Mouse (Mus musculus): Measurements from ENCODE around the gene Hc.
A peak's percentile ranks its signal among the peaks of the same experiment; 100 is the strongest.

Hc gene

DNA sequence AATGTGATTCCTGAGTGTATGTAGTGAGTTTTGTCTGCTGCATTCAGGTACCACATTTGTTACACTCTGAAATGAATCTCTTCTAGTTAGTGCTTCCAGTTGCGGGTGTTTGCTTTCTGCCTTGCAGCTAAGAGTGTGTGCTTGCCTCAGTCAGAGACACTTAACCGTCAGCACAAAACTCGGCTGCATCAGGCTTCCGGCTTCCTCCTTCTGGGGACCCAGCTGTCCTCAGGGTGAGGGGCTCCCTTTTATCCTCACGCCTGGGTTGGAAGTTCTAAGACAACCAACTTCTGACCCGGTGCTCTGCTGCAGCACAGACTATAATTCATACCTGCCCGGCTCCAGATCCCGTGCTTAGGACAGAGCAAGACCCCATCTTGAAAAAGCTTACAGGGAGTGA lies 88.2 kb downstream of the Hc start:
- DNase-seq = no peak

DNA sequence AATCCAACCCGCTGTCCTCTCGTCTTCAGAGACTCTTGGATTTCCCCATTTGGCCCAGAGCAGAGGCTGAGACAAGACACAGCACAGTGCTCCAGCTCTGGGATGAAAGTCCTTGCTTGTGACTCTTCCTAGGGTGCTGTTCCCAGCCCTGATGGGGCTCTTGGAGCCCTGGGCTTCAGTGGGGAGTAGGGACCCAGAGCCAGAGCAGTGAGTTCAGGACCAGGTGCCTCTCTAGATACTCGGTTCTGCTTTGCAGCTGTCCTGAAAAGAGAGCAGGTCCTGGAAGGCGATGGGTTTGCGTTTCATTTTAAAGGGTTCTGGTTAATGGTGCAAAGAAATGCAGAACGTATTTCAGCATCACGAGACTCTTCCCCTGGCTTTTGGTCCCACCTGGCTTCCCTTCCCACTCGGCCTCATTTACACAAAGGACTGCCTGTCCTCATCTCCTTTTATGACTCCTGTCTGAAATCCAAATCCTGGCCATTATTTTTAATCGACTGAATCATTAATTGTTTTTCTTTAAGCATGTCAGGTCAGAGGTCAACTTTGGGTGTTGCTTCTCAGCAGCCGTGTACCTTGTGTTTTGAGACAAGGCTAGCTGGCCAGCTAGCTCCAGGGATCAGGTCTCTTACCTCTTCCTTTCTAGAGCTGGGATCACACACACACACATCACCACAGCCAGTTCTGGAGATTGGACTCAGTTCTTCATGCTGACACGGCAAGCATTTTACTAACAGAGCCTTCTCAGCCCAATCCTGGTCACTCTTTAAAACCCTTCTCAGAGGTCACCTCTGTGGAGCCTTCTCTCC lies 90.0 kb downstream of the Hc start:
- DNase-seq = no peak

DNA sequence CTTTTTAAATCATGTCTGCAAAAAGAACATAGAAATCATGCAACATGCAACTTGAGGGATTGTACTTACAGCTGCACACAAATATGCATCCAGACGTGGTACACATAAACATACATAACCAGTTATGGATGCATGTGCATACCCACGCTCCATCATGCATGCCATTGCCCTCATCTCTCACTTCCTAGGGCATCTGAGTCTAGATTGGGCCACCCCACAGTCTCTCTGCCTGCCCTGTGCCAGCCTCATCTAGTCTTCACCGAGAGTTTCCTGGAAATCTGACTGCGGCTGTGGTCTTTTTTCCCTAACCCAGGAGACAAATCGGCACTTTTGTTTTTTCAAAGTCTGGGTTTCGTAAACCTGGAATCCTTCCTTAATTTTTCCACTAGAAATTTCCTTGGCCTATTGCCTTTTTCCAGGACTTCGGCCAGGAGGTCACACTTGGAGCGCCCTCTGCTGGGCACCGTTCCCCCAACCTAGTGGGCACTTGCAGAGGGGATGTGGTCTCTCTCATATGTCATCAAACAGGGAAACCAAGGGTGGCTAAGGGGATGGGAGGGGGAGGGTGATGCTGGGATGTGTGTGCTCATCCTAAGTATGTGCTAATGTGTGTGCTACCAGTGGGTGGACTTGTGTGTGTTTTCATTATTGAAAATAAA lies 91.0 kb downstream of the Hc start:
- DNase-seq = peak; percentile 74 to 81

DNA sequence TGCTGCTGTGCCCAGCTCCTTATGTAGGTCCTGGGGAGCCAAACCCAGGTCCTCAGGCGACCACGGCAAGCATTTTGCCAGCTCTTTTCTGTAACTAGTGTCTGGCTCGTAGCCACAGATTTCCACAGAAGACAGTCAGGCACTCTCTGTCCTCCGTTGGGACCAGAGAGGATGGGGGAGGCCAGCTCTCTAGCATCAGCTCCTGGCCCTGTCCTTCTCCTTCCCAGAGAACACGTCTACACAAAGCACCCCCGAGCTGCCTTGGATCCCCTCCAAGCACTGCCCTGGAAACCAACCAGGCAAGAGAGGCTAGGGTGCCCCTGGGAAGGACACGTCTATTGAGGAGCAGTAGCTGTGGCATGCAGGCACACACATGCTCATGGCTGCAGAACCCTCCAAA lies 92.1 kb downstream of the Hc start:
- peak in 1 of 2 experiments; percentile 9 for DNase-seq

DNA sequence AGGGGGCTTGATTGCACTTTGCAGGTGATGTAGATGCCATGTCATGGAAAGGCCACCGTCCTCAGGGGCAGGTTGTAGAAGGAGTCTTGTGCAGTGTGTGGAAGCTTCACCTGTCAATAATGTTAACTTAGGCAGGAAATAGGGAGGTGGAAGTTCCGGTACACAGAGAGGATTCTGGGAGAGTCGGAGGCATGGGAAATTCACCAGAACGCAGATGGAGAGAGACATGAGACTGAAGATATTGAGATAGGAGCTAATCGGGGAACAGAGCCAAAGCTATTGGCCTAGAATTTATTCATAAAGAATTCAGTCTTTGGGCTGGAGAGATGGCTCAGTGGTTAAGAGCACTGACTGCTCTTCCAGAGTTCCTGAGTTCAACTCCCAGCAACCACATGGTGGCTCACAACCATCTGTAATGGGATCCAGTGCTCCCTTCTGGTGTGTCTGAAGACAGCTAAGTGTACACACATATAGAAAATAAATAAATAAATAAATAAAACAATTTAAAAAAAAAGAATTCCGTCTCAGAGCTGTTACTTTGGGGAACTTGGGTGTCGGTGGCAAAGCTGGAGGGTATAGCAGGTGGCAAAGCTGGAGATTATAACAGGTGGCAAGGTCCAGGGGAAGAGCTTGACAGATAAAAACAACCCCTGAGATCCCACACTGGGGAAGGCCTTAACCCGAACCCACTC lies 94.8 kb downstream of the Hc start:
- no peak for DNase-seq

DNA sequence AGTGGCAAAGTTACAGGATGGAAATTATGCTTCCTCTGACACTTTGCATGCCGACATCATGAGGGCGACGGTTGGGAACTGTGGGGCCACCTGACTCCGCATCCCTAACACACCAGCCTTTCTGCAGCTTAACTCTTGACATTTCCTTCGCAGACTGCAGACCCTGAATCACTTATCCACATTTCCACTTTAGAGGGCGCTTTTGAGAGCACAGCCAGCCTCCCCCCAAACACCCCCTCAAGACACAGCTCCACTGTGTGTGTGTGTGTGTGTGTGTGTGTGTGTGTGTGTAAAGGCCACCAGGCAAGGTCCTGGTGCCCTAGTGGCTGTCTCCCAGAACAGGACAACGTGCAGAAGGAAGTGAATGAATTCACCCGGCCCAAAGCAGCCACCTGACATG lies 95.4 kb downstream of the Hc start:
- DNase-seq = no peak

DNA sequence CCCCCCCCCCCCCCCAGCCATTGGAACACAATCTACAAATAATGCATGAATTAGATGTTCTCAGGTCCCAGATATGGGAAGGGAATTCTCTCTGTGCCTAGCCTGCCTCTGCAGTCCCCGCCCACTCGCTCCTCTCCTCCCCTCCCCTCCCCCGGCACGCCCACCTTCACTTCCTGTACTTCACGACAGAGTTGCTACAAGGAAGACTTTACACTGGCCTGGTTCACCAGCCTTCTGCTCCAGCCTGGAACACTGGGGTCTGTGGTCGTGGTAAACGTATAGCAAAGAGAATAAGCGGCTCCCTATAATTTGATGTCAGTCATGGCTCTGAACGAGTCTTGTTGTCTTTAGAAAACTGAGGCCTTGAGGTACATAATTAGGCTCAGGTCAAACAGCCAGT lies 95.9 kb downstream of the Hc start:
- DNase-seq = no peak

DNA sequence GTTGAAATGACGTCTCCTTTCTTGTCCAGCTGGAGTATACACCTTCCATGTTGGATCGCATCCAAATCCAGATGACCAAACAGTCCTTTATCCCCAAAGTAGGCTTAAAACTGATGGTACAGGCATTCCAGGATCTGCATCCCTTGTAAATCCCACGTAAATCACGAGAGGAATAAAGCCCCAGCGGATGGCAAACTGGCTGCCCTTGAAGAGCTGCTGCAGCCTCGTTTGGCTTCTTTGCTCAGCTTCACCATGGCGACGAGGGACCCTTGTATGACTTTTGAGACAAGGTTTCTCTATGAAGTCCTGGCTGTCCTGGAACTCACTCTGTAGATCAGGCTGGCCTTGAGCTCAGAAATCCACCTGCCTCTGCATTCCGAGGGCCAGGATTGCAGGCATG lies 96.6 kb downstream of the Hc start:
- DNase-seq = no peak

DNA sequence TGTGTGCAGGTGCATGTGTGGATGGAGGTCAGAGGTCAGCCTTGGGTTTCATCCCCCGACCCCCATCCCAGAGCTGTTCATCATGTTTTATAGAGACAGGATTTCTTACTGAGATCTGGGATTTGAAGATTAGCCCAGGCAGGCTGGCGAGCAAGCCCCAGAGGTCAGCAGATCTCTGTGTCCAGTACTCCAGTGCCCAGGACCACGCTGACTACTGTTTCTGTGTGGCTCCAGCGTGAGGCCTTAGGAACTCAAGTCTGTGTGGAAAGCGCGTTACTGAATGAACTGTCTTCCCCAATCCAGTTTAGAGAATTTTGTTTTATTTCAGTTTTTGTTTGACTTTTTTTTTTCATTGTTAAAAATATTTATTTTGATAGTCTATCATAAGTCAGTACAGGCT lies 97.0 kb downstream of the Hc start:
- no peak for DNase-seq

DNA sequence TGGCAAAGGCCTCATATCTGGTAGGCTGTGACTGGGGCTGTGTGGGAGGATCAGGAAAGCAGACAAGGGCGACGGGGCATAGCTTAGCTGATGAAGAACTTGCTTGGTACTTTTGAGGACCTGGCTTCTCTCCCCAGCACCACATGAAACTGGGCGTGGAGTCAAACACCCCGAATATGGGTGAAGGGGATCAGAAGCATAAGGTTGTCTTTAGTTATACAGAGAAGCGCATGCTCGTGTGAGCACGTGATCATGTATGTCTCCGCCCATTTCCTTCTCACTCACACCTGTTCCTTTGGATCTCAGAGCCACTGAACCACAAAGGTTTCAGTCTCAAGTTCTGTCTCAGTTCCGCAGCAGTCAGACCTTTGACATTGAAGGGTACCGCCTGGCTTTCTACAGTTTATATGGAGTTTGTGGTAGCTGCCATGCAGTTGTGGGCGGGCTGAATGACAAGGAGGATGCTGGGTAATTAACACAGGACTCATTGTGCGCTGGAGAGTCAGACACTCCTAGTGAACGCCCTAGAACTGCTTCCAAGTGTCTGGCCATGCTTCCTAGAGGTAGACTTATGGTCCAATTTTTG lies 97.8 kb downstream of the Hc start:
- DNase-seq = no peak

DNA sequence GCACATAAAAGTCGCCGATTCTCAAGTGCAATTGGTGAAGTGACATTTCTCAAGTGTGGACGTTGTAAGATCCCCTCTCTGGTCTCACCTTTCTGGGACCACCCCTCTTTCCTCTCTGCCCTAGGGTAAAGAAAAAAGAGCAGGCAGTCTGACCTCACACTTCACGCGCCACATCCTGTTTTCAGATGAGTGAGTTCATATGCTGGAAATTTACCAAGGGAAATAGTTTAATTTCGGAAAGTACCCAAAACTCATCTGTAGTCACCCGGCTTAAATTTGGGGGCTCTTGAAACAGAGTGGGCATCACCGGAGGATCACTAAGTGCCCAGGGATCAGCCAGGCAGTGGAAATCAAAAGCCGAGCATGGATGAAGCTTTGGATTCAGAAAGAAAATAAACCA lies 98.3 kb downstream of the Hc start:
- DNase-seq = no peak

DNA sequence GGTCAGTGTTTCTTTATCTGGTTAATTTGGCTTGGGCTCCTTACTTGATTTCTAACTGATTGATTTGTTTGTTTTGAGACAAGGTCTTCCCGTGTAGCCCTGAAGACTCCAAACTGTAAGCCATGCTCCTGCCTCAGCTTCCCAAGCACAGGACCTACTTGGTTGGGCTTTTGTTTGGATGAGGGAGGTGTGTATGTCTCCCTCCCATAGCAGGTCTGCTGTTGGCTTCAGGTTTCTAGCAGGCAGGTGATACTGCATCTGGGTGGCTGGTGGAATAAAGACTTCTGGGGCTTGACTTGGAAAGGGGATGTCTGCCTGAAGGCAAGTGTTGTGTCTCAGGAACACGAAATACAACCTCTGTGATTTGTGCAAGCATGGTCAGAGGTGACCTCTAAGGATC lies 99.0 kb downstream of the Hc start:
- DNase-seq = no peak

DNA sequence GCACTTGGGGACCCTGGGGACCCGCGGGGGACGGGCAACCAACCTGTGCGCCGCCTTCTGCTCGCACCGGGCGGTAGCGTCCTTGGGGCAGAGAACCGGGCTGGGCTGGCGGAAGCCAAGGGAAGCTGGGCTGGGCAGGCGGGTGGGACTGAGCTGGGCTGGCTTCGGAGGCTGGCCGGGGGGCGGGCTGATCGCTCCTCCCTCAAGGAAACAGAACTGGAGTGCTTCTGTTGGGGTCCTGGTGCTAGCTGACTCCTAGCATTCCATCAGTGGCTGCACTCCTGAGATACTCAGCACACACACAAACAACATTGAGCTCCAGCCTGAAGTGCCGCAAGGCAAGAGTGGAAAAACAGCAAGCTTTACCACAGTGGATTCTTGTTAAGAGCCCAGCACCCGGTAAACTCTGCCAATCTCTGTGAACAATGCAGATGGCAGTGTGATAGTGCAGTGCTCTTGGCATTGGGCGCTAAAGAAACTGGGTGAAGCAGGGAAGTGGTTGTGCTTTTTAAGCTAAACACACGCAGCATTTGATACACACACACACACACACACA lies 99.7 kb downstream of the Hc start, which contains the start of gene Traf1:
Gene Traf1, minus strand, starts transcription at position 292 of the 556 bp plus-strand sequence.
- DNase-seq = no peak

DNA sequence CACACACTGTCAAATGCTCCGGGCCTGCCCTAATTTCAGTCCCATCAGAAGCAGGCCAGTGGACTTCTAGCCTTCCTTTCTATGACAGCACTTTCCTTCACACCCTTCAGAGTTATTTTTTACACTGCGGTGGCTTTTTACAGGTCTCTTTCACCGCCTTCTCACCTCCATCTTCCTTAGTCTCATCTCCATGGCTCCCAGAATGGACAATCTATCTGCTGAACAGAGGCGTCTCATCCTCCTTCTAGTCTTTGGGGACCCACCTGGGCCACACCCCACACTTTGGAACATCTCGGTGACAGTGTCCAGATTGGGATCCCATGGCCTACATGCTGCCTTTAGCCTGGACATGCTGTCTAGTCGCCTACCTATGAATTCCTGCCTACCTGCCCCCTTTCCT lies 100.3 kb downstream of the Hc start:
- no peak for DNase-seq

DNA sequence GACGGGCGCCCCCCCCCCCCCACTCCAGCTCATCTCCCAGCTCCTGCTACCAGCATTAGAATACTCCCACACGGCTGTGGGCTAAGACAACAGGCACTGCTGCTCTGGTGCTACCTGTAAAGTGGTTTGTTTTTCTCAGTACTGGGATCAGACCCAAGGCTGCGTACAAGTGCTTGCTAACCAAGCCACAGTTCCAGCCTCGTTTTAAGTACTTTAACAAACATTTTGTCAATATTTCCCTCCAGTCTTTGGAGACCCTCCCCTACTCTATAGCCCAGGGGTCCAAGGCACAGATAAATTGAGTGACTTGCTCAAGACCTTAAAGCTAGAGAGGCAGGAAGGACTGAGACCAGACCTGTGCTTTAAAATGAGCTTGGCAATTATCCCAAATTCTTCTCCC lies 100.8 kb downstream of the Hc start:
- no peak for DNase-seq

DNA sequence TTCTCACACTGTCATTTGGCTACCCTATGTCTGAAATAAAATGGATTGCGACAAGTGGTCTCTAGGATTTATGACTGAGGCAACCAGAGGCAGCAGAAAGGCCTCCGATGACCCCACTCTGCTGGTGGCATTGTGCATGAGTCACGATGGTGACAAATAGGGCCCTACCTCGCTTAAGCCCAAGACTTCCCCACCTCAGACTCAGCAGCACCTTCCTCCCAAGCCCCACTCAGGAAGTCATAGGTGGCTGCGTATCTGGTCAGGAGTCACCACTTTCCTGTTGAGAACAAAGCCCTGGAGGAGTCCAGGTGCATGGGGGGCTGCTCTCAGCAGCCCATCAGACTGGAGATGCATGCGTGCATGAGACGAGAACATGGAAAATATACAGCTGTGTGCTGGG lies 102.7 kb downstream of the Hc start:
- no peak for DNase-seq

DNA sequence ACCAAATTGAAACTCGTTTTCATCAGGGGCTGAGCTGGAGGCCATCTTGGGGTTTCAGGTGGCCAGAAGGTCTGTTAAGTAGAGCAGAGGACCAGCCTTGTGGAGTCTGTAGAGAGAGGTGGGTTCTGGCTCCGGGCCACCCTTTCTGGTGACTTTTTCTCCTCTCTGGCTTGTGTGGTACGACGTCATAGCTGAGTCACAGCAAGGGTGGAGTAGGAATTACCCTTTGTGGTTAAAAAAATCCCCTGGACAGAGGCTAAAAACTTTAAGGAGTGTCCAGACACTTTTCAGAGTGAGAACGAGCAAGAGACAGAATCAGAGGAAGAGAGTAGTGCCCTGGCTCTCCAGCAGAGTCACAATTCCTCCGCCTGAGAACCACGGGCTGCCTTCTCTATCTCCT lies 103.2 kb downstream of the Hc start:
- DNase-seq = no peak

DNA sequence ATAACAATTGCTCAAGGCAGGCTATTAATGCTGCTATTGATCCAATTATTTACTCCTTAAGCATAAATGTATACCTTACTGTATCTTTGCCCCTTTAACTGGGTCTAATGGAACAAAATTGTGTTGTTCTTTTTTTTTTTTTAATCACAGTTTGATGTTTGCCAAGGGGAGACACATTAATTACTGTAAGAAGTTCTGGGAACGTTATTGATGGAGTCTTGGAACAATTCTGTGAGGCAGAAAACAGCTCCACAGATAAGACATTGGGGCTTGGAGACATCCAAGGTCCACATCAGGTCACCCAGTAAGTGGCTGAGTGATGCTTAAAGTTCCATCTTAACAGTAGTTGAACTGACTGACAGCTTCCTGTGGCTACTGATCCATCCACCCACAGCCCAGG lies 103.8 kb downstream of the Hc start:
- DNase-seq = no peak

DNA sequence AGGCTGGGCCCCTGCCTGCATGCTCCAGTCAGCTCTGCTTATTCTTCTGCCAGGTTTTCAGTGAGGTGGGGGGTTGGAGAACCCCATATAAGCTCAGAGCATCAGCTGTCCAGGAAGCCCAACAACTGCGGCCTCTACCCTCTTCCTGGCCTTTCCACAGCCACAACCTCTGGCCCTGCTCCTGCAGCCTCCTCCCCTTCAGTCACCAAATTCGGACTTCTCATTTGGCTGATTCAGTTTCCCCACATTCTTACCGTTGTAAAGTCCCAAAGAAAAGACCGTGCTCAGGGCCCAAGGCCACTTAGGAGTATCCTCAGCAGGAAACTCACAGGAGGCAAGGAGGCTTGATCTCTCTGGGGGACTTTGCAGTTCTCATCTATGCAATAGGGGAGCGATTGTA lies 104.3 kb downstream of the Hc start:
- no peak for DNase-seq

DNA sequence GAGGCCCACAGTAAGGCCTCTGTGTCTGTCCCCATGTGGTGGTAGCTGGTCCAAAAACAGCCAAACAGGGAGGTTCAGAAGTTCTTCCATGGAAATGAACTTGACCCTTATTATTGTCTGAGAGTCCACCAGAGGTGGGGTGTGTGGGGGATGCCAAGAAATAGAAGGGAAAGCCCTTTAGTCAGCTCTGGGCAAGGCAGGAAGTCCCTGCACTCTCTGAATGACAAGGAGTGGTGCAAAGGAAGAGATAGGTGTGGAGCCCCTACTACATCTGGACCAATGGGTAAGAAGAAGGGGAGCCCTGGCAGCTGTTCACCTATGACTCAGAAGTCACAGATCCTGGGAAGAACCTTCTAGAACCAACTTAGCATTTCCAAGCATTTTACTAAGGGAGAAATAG lies 106.9 kb downstream of the Hc start:
- no peak for DNase-seq

DNA sequence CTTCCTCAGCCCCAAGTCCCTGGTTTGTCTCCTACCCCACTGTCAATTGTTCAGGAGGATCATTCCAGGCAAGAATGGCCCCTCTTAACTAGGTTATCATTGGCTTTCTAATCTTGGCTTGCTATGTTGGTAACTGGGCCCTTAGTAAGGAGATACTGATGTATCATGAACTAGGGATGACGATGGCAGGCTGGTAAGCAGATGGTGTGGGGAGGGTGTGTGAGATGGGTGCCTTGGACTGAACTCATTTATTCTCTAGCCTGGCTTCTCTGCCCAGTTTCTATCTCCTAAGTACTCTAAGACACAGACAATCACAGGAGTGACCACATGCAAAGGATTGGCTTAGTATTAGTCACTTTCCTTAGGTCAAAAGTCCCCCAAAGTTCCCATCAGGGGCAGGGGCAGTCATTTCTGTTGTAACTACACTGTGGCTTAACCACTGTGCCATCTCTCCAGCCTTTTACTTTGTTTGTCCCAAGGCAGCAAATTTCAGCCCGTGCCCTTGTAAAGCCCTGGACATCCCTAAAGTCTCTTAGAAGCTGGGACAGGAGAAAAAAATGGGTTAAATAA lies 107.6 kb downstream of the Hc start:
- DNase-seq = no peak

DNA sequence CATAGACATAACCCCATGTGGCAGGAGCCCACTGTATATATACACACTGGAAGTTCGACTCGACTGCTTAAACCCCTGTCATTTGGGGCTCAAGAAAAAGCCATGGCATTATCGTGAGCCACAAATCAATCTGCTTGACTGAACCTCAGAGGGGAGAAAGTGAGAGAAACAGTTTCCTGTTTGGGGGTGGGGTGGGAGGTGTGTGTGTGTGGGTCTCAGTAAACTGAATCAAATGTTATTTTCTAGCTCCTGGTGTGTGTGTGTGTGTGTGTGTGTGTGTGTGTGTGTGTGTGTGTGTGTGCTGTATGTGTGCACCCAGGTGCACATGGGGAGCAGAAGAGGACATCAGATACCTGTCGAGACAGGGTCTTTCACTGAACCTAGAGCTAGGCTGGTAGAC lies 108.2 kb downstream of the Hc start:
- no peak for DNase-seq

DNA sequence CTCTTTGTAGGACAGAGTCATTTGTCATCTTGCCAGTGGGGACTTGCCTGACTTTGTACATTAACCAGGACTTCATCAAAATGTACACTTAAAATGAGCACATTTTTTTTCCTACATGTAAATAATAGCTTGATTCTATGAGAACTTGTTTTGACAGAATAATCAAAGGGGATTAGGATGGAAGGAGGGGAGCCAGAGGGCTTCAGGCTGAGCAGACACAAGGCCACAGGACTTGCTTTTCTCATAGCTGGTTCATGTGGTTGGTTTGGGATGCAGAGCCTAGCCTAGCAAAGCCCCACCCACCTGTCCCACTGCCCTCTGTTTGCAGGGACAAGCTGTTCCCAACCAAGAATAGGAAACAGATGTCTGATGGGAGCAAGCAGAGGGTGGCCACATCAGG lies 109.8 kb downstream of the Hc start:
- no peak for DNase-seq
